Mouse (Mus musculus) testis, adult 2 months (tissue): Measurements from ENCODE around the gene Zmat5.

Source experiments
- CTCF ChIP-seq: fragments of 200-500 bp; IDR thresholded peaks from 2 replicates; pipeline ENCODE4 v1.5.1; 2012; ENCODE audit warnings: low read depth, mild to moderate bottlenecking, inconsistent platforms, low read length, moderate library complexity; ENCODE audit not compliant: control insufficient read depth, insufficient read depth, insufficient replicate concordance
- POLR2A ChIP-seq: fragments of 200-500 bp; IDR thresholded peaks from 2 replicates; pipeline ENCODE4 v1.6.1; 2012; ENCODE audit warnings: low read depth, mild to moderate bottlenecking, inconsistent platforms, low read length, moderate library complexity; ENCODE audit not compliant: control insufficient read depth

- TF ChIP-seq CTCF = no peak
- TF ChIP-seq POLR2A = no peak
Measured at GRCm38 (mm10) chr11:4752836-4753235, 48.4 kb downstream of the Zmat5 start.
